Mouse (Mus musculus) adrenal gland, postnatal 14 days (tissue): ENCODE measurements around the gene Fgfr2. TPM values are rescaled to one million over a fixed set of nuclear protein-coding genes. Genes with fewer than 3 reads are reported as not detected.

Experiments used
- DNase-seq: peaks from one replicate; pipeline ENCODE4 v3.0.0; 2021; ENCODE audit warnings: mixed read lengths
- total RNA-seq: library from RNA; stranded (reverse); gene quantifications from 2 replicates; pipeline ENCODE4 v1.2.3, GENCODE M21; 2021

Gene Fgfr2
- total RNA-seq, 1 experiment from 2014 or later, result 227 TPM

GRCm38 (mm10) chr7:132211920-132212701 is 911.0 kb downstream of the Fgfr2 start:
- no peak for DNase-seq

- DNase-seq, result no peak
These were observed 912.5 kb downstream of the Fgfr2 start for GRCm38 (mm10) chr7:132210616-132211015.

GRCm38 (mm10) chr7:132208946-132209651 is 914.1 kb downstream of the Fgfr2 start:
- DNase-seq, result no peak

- no peak for DNase-seq
These were observed 919.0 kb downstream of the Fgfr2 start for GRCm38 (mm10) chr7:132204073-132204612.

- no peak for DNase-seq
These were observed 923.5 kb downstream of the Fgfr2 start for GRCm38 (mm10) chr7:132199686-132200085.

- DNase-seq, result no peak
These were observed 924.3 kb downstream of the Fgfr2 start for GRCm38 (mm10) chr7:132198806-132199205.

GRCm38 (mm10) chr7:132197817-132198475 is 925.2 kb downstream of the Fgfr2 start:
- no peak for DNase-seq

- DNase-seq, result no peak
These were observed 926.6 kb downstream of the Fgfr2 start for GRCm38 (mm10) chr7:132196581-132196980.

- no peak for DNase-seq
These were observed 929.5 kb downstream of the Fgfr2 start for GRCm38 (mm10) chr7:132193606-132194005.

- no peak for DNase-seq
These were observed 935.7 kb downstream of the Fgfr2 start for GRCm38 (mm10) chr7:132187456-132187855.

GRCm38 (mm10) chr7:132183892-132184404 is 939.2 kb downstream of the Fgfr2 start:
- DNase-seq, result no peak

- DNase-seq, result no peak
These were observed 941.5 kb downstream of the Fgfr2 start for GRCm38 (mm10) chr7:132181586-132182198.

- DNase-seq, result no peak
These were observed 942.1 kb downstream of the Fgfr2 start for GRCm38 (mm10) chr7:132181042-132181441.

- DNase-seq, result no peak
These were observed 944.1 kb downstream of the Fgfr2 start for GRCm38 (mm10) chr7:132179049-132179448.

- no peak for DNase-seq
These were observed 948.4 kb downstream of the Fgfr2 start for GRCm38 (mm10) chr7:132174787-132175186.

- no peak for DNase-seq
These were observed 948.9 kb downstream of the Fgfr2 start for GRCm38 (mm10) chr7:132174296-132174695.

GRCm38 (mm10) chr7:132172220-132172619 is 950.9 kb downstream of the Fgfr2 start:
- no peak for DNase-seq

- no peak for DNase-seq
These were observed 951.4 kb downstream of the Fgfr2 start for GRCm38 (mm10) chr7:132171716-132172115.

GRCm38 (mm10) chr7:132169419-132170169 is 953.6 kb downstream of the Fgfr2 start:
- no peak for DNase-seq

GRCm38 (mm10) chr7:132167239-132167638 is 955.9 kb downstream of the Fgfr2 start:
- no peak for DNase-seq

- no peak for DNase-seq
These were observed 960.9 kb downstream of the Fgfr2 start for GRCm38 (mm10) chr7:132162254-132162653.
